Mouse (Mus musculus) bone marrow macrophage, adult 2 months (primary cell): ENCODE measurements at regions not wholly inside any gene's neighbourhood (a gene's known extent, or its start where the extent isn't known, plus 50 kb on each side); places are given as distances from the start of the nearest gene placed in this dataset.

Source experiments
- CTCF ChIP-seq: IDR thresholded peaks from 2 replicates; pipeline ENCODE4 v1.5.1; 2012; ENCODE audit warnings: low read depth, mild to moderate bottlenecking, low read length, moderate library complexity
- POLR2A ChIP-seq: IDR thresholded peaks from 2 replicates; pipeline ENCODE4 v1.6.1; 2012; ENCODE audit warnings: mild to moderate bottlenecking, low read depth, low read length, borderline replicate concordance

GRCm38 (mm10) chr8:126529409-126529808 is 54.5 kb upstream of the Tarbp1 start:
- TF ChIP-seq CTCF (no peak), POLR2A (no peak)
